Mouse (Mus musculus): ENCODE results near the gene Nfkbil1.
A peak's percentile ranks its signal among the peaks of the same experiment; 100 is the strongest.

The Nfkbil1 gene

GRCm38 (mm10) chr17:35235614-35236389 is at the start of gene Nfkbil1:
TSS of gene Nfkbil1 (minus strand) at chr17:35235792.
- DNase-seq (ENCODE audit: low spot score in 2 of 2), result peak; percentile 81

- DNase-seq (ENCODE audit: low spot score in 2 of 2), result no peak
Observed at GRCm38 (mm10) chr17:35280276-35280675, 44.7 kb upstream of the Nfkbil1 start.

DNA sequence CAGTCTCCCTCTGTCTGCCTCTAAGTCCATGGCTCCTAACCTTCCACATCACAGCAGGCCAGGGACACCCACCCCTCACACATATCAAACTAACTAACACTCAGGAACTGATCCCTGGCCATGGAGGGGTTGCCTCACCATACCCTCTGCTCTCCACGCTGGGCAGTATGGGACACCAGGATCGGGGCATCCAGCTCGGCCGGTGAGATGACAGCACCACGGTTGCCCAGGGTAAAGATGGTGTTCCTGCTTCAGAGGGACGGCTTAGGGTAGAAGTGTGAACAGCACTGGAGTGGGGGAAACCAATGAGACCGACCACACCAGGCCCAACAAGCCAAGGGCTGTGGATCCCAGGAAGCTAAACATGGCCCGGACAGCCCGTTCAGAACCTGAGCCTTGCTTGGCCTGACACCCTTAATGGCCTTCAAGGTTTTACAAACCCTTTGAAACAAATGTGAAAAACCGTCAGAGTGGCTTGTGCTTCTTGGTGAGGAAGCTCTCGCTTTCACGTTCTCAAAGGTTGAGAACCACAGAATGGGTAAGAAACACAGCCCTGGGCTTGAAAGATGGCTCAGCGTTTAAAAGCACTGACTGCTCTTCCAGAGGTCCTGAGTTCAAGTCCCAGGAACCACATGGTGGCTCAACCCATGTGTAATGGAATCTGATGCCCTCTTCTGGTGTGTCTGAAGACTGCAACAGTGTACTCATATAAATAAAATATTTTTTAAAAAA is 43.5 kb upstream of the Nfkbil1 start:
- DNase-seq (ENCODE audit: low spot score in 2 of 2), result no peak

DNA sequence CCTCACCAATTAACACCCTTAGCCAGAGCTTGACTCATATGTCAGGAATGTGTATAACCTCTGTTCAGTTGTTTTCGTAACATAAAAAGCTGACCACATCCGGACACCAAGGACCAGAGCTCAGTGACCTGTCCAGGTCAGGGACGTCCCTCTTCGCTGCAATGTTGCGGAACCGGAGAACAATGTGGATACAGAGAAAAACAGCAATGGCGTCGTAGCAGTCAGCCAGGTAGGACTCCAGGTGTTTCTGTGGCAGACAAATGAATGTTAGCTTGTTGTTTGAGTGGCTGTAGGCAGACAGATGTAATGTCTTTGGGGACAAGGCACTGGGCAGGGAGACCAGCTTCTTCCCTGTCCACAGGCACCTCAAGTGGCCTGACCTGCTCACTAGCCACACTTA is 42.5 kb upstream of the Nfkbil1 start:
- DNase-seq (ENCODE audit: low spot score in 2 of 2), result no peak

DNA sequence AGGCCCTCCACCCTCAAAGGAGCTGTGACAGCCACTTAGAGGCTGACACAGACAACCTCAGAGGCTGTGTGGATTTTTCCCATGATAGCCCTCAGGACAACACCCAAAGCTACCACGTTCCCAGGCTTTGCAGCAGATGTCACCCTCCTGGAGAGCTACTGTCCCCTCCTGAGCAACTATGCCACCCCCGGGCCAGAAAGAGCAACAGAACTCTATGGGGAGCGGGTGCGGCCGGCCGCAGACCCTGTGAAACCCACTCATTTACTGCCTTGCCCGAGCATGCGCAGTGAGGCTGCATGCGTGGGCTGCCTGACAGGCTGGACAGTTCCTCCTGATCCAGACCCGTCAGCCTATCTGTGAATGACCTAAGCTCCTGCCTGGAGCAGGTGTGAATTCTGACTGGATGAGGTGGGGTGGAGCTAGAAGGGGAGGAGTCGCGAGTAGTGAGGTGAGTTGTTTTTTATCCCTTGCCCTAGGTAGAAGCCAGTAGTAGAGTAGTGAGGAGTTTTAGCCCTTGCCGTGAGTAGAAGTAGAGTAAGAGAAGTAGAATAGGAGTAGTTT is 40.8 kb upstream of the Nfkbil1 start:
- DNase-seq (ENCODE audit: low spot score in 2 of 2), result no peak

- DNase-seq (ENCODE audit: low spot score in 2 of 2), result peak; percentile 79 to 90
Observed at GRCm38 (mm10) chr17:35274770-35275169, 39.2 kb upstream of the Nfkbil1 start.

- DNase-seq (ENCODE audit: low spot score in 2 of 2), result no peak
Observed at GRCm38 (mm10) chr17:35272249-35272648, 36.7 kb upstream of the Nfkbil1 start.

DNA sequence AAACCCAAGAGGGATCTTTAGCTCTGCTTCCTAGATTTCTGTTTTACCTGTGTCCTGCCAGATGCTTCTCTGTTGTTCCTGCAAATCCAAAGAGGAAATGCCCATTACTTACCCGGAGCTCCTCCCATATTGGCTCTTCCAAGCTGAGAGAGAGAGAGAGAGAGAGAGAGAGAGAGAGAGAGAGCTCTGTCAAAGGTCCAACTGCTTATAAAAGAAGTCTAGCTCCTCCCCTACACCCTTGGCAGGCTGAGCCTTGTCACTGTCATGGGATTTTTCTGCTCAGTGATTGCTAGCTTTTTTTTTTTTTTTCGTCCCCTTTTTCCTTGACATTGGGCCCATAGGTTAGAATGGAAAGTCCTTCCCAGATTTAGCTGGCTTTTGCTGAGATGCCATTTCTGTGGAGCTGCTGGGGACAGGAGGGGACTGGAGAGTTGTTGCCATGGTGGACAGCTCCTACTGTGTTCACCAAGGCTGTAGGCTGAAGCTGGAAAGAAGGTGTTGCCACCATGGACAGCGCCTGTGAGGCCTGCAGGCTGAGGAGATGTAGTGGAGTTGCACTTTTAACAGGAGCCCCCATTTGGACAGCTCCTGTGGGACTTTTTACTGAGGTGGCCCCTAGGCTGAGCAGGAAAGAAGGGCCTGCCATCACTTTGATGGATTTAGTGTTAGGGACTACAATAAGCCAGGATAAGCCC is 34.2 kb upstream of the Nfkbil1 start:
- DNase-seq (ENCODE audit: low spot score in 2 of 2), result no peak

DNA sequence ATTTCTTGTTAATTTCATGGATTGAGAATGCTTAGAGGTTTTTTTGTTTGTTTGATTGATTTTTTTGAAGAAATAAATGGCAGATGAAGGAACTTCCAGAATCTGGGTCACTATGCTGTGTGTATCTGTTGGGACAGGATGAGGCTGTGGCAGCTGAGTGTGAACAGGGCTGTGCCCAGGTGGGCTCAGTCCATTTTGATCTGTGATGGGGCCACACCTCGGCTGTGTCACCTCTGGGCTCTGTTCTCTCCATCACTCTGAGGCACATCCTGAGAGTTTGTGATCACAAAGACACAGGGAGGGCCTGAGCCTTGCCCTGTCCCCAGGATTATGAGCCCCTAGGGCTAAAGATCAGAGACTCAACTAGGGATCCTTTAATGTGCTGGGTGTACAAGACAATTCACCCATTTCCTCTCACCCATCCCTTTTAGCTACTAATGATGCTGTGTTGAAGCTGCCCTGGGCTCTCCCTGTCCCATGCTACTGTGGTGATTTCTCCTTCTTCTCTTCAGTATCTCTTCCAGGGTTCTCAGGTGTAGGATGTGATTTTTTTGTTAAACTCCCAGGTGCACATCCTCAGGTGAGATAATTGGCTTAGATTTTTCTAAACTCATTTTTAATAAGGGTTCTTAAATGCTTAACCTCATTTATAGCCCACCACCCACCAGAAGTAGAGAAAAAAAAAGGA is 32.0 kb upstream of the Nfkbil1 start:
- DNase-seq (ENCODE audit: low spot score in 2 of 2), result no peak

GRCm38 (mm10) chr17:35263523-35263883 is 27.9 kb upstream of the Nfkbil1 start:
- no peak for DNase-seq (ENCODE audit: low spot score in 2 of 2)

GRCm38 (mm10) chr17:35262664-35263522 is 27.3 kb upstream of the Nfkbil1 start, which contains the start of gene H2-D1:
TSS of gene H2-D1 (plus strand) at chr17:35262730.
- DNase-seq (ENCODE audit: low spot score in 2 of 2), result peak; percentile 93 to 95

DNA sequence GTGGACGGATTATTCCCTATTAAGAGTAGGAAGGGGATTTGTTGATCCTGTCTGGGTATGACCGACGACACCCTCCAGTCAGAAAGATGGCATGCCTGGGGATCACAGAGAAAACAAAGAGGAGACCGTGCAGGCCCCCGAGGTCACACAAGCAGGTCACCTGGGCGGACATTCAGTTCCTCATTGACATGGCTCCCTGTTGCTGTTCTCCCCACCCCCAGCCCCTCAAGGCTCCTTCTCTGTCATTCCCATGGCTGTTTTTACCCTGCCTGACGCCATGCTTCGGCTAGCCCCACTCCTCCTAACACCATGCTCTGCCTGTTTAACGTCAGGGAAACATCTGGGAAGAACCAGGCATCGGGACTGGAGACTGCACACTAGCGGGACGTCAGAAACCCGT is 26.1 kb upstream of the Nfkbil1 start:
- DNase-seq (ENCODE audit: low spot score in 2 of 2), result no peak

- DNase-seq (ENCODE audit: low spot score in 2 of 2), result no peak
Observed at GRCm38 (mm10) chr17:35259621-35260020, 24.0 kb upstream of the Nfkbil1 start.

DNA sequence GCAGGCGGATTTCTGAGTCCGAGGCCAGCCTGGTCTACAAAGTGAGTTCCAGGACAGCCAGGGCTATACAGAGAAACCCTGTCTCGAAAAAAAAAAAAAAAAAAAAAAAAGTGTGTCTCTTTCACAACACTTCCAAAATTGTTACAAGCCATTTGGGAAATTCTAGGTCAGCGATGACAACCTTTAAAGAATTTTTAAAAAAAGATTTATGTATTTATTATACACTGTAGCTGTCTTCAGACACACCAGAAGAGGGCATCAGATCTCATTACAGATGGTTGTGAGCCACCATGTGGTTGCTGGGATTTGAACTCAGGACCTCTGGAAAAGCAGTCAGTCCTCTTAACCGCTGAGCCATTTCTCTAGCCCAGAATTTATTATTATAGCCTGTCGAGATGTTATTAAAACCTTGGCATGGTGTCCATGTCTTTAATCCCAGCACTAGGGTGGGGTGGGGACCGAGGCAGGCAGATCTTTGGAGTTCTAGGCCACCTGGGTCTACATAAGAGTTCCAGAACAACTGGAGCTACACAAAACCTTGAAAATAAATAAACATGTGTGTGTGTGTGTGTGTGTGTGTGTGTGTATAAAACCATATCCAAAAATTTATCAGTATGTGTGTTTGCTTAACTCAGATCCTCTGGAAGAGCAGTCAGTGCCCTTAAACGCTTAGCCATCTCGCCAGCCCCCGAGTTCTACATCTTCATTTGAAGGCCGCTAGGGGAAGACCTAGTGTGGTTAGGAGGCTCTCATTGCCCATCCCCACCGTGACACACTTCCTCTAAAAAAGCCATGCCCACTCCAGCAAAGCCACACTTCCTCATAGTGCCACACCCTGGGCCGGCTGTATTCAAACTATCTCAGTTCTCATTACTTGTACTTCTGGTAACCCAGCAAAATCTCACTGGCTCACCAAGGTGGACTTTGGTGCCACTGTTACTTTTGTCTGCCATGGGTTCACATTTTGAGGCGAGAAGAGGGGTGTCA is 23.2 kb upstream of the Nfkbil1 start:
- no peak for DNase-seq (ENCODE audit: low spot score in 2 of 2)

- peak; percentile 92 to 96 for DNase-seq (ENCODE audit: low spot score in 2 of 2)
Observed at GRCm38 (mm10) chr17:35257824-35258491, 22.4 kb upstream of the Nfkbil1 start.

DNA sequence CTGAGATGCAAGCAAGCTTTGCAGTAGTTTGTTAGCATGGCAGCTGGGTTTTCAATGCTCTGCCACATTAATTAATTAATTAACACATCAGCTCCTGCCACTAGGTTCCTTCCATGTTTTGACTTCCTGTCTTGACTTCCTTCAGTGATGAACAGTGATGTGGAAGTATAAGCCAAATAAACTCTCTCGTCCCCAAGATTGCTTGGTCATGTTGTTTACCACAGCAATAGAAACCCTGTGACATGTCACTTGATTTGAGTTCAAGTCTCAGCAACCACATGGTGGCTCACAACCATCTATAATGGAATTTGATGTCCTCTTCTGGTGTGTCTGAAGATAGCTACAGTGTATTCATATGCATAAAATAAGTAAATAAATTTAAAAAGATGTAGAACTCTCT is 21.8 kb upstream of the Nfkbil1 start:
- no peak for DNase-seq (ENCODE audit: low spot score in 2 of 2)

DNA sequence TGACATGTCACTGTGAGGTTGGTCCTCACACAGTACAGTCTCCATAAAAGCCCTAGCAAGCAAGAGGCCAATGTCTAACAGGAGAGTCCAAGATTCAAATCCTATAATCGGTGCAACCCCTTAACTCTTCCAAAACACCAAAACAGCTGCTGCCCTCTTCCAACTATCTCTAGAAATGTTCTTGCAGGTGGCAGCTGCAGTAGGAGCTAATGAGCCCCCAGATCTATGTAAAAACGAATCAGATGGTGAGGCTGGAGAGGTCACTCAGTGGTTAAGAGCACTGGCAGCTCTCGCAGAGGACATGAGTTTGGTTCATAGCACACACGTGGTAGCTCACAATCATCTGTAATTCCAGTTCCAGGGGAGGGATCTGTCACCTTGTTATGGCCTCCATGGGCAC is 20.1 kb upstream of the Nfkbil1 start:
- DNase-seq (ENCODE audit: low spot score in 2 of 2), result no peak

DNA sequence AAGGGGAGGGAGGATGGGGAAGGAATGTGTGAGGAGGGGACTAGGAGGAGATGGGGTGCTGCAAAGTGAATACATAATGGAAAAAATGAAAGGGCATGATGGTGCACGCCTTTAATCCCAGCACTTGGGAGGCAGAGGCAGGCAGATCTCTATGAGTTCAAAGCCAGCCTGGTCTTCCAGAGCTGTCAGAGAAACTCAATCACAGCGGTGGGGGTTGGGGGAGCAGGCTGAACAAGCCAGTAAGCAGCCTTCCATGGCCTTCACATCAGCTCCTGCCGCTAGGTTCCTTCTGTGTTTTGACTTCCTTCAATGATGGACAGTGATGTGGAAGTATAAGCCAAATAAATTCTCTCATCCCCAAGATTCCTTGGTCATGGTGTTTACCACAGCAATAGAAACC is 19.7 kb upstream of the Nfkbil1 start:
- no peak for DNase-seq (ENCODE audit: low spot score in 2 of 2)
